Comparison of ENCODE assay signal across 30 mouse cellular contexts in genomic region chr10:128731992-128732391, GRCm38 (mm10). TPM values are rescaled to one million over a fixed set of nuclear protein-coding genes. Genes with fewer than 3 reads are reported as not detected.
DNase-seq lines count a peak whose midpoint lies in the region; ATAC-seq and TF ChIP-seq lines count a peak whose summit lies in the region.
"Had no signal": no experiment of that assay in that cellular context is flagged by ENCODE, and none has a peak within 500 bp of the region (broad histone marks: within the 10 kb centered on the region; RNA-seq: fewer than 3 reads in every experiment).

No protein-coding gene starts in this region.

- no peaks in the 10 kb centered on the region for H3K27me3 ChIP-seq in MEL (ENCODE audit: control insufficient read depth in 1 of 2, insufficient read depth in 2 of 2, low read length in 2 of 2)
- H3K27me3 ChIP-seq in intestine, embryonic 15.5 days (replicated peaks) = no peaks in the 10 kb centered on the region
- no peaks in the 10 kb centered on the region for H3K27me3 ChIP-seq in intestine, postnatal 0 days (replicated peaks; ENCODE audit: control insufficient read depth, insufficient read depth, low read length)
- H3K27me3 ChIP-seq in heart, embryonic 12.5 days (replicated peaks) = no peaks in the 10 kb centered on the region
- H3K27me3 ChIP-seq: CH12.LX; embryonic facial prominence, embryonic 13.5 days; embryonic facial prominence, embryonic 15.5 days; Patski had no signal

- H3K4me3 ChIP-seq in MEL (ENCODE audit: control insufficient read depth in 1 of 2, insufficient read depth in 1 of 2, low read depth in 2 of 2, low read length in 2 of 2) = no peak overlapping the region
- H3K4me3 ChIP-seq in intestine, embryonic 15.5 days (replicated peaks) = no peak overlapping the region
- no peak overlapping the region for H3K4me3 ChIP-seq in intestine, postnatal 0 days (ENCODE audit: low read depth, low read length)
- H3K4me3 ChIP-seq in heart, embryonic 12.5 days = no peak overlapping the region
- H3K4me3 ChIP-seq: embryonic facial prominence, embryonic 13.5 days; embryonic facial prominence, embryonic 15.5 days; erythroblast, embryonic 14.5 days; forebrain, embryonic 10.5 days; forebrain, embryonic 12.5 days had no signal

- DNase-seq in 3T3-L1 (ENCODE audit: low read depth, low spot score) = peak; percentile 43
- peak; percentile 31 for DNase-seq in MEL (ENCODE audit: low read depth, low spot score)
- DNase-seq in gastrocnemius, postnatal 36 days = no peak
- no peak for DNase-seq in cerebellum, adult 18-20 months
- no peak for DNase-seq in kidney, postnatal 14 days
- DNase-seq: adrenal gland, adult 8-10 months; adrenal gland, postnatal 14 days; adrenal gland, postnatal 36 days; B cell, adult 2 months; cerebellum, adult 11-12 months; cerebellum, adult 8-10 months; cerebellum, adult 9-11 months; cerebellum, postnatal 14 days; cerebellum, postnatal 36 days; embryo, embryonic 11 days had no signal

- H3K36me3 ChIP-seq in MEL (ENCODE audit: control insufficient read depth in 1 of 2, insufficient read depth in 2 of 2, low read length in 2 of 2) = peaks cover 0 to 2% of the 10 kb centered on the region in 2 experiments; a peak in 1 of 4 replicates
- no peaks in the 10 kb centered on the region for H3K36me3 ChIP-seq in intestine, embryonic 15.5 days
- H3K36me3 ChIP-seq in intestine, postnatal 0 days (ENCODE audit: control insufficient read depth, insufficient read depth) = peaks cover 23% of the 10 kb centered on the region; the same call in 1 of the 2 replicates
- peaks cover 9% of the 10 kb centered on the region; the same call in 1 of the 2 replicates for H3K36me3 ChIP-seq in heart, embryonic 12.5 days
- H3K36me3 ChIP-seq: forebrain, embryonic 12.5 days; G1E had no signal

- H3K79me2 ChIP-seq in MEL (ENCODE audit: control insufficient read depth, insufficient read depth, low read length, poor library complexity) = no peaks in the 10 kb centered on the region

- ATAC-seq in intestine, embryonic 15.5 days = peak; percentile 50; the same call in 1 of the 2 replicates
- ATAC-seq in intestine, postnatal 0 days = peak; percentile 44; the same call in 1 of the 2 replicates
- ATAC-seq in heart, embryonic 12.5 days (ENCODE audit: insufficient number of reproducible peaks, low FRiP score) = no peak
- ATAC-seq: activated CD4-positive, CD25-positive, alpha-beta regulatory T cell, adult 4 months; forebrain, embryonic 14.5 days; forebrain, embryonic 16.5 days; Patski had no signal

- H3K4me2 ChIP-seq in intestine, embryonic 15.5 days (replicated peaks) = no peak overlapping the region
- no peak overlapping the region for H3K4me2 ChIP-seq in intestine, postnatal 0 days (replicated peaks; ENCODE audit: low read depth)
- H3K4me2 ChIP-seq in heart, embryonic 12.5 days = no peak overlapping the region
- H3K4me2 ChIP-seq: embryonic facial prominence, embryonic 13.5 days; embryonic facial prominence, embryonic 15.5 days; forebrain, embryonic 12.5 days had no signal

- no peak for TF ChIP-seq RAD21 in MEL (IDR thresholded peaks at IDR 0.05; ENCODE audit: low read depth, low read length)

- no peak overlapping the region for H3K9ac ChIP-seq in MEL (ENCODE audit: control insufficient read depth, low read depth, low read length, poor library complexity, severe bottlenecking)
- no peak overlapping the region for H3K9ac ChIP-seq in intestine, embryonic 15.5 days
- no peak overlapping the region for H3K9ac ChIP-seq in intestine, postnatal 0 days (ENCODE audit: low read depth, low read length)
- no peak overlapping the region for H3K9ac ChIP-seq in heart, embryonic 12.5 days
- H3K9ac ChIP-seq: embryonic facial prominence, embryonic 13.5 days; embryonic facial prominence, embryonic 15.5 days; forebrain, embryonic 12.5 days had no signal

- no peak for TF ChIP-seq POLR2A in MEL (IDR thresholded peaks at IDR 0.05; ENCODE audit: control insufficient read depth in 1 of 2, insufficient read depth in 1 of 2, low read depth in 1 of 2, low read length in 2 of 2, poor library complexity in 1 of 2)

- H3K9me3 ChIP-seq in MEL (replicated peaks; ENCODE audit: insufficient read depth, low read length) = no peaks in the 10 kb centered on the region
- no peaks in the 10 kb centered on the region for H3K9me3 ChIP-seq in intestine, embryonic 15.5 days
- H3K9me3 ChIP-seq in intestine, postnatal 0 days (ENCODE audit: control insufficient read depth) = no peaks in the 10 kb centered on the region
- peaks cover 4% of the 10 kb centered on the region; the same call in 1 of the 2 replicates for H3K9me3 ChIP-seq in heart, embryonic 12.5 days (replicated peaks)
- H3K9me3 ChIP-seq: embryonic facial prominence, embryonic 13.5 days; embryonic facial prominence, embryonic 15.5 days; forebrain, embryonic 12.5 days had no signal

- intact Hi-C loops in gastrocnemius, postnatal 36 days (cut with DNase I) = loop anchor here (2.0 kb wide), 1 partner anchor 163 kb away; no protein-coding TSS in a partner anchor

- TF ChIP-seq CTCF in MEL (IDR thresholded peaks at IDR 0.05 in 2 of 3, conservative IDR thresholded peaks at IDR 0.05 in 1 of 3; ENCODE audit: control insufficient read depth in 1 of 3, insufficient read depth in 1 of 3, low read depth in 2 of 3, low read length in 3 of 3, poor library complexity in 1 of 3, severe bottlenecking in 1 of 3) = no peak
- TF ChIP-seq CTCF in intestine, postnatal 0 days (IDR thresholded peaks at IDR 0.05; ENCODE audit: low read depth) = no peak

- H3K27ac ChIP-seq in MEL (ENCODE audit: control insufficient read depth, low read depth, low read length) = no peak overlapping the region
- no peak overlapping the region for H3K27ac ChIP-seq in intestine, embryonic 15.5 days
- H3K27ac ChIP-seq in intestine, postnatal 0 days (ENCODE audit: low read depth, low read length) = no peak overlapping the region
- no peak overlapping the region for H3K27ac ChIP-seq in heart, embryonic 12.5 days (ENCODE audit: poor library complexity, severe bottlenecking)
- H3K27ac ChIP-seq: embryonic facial prominence, embryonic 13.5 days; embryonic facial prominence, embryonic 15.5 days; forebrain, embryonic 10.5 days; forebrain, embryonic 12.5 days had no signal

- no peaks in the 10 kb centered on the region for H3K4me1 ChIP-seq in MEL (ENCODE audit: control insufficient read depth in 1 of 2, insufficient read depth in 2 of 2, low read length in 2 of 2)
- no peaks in the 10 kb centered on the region; the same call in 1 of the 2 replicates for H3K4me1 ChIP-seq in intestine, embryonic 15.5 days (replicated peaks)
- no peaks in the 10 kb centered on the region for H3K4me1 ChIP-seq in intestine, postnatal 0 days (replicated peaks; ENCODE audit: control insufficient read depth, insufficient read depth, low read length)
- no peaks in the 10 kb centered on the region for H3K4me1 ChIP-seq in heart, embryonic 12.5 days (replicated peaks)
- H3K4me1 ChIP-seq: forebrain, embryonic 12.5 days had no signal

- no peak for TF ChIP-seq EP300 in MEL (IDR thresholded peaks at IDR 0.05; ENCODE audit: low read depth in 1 of 2, low read length in 2 of 2)

RNA-seq across cellular contexts. Expression of gene Dgka, which starts 12.7 kb away (rescaled TPM):
- total RNA-seq in MEL (2012; rRNA removed) = 0.69 and 1.0 TPM in 2 replicates
- polyA plus RNA-seq in MEL (2012; ENCODE audit: insufficient read depth in 1 of 2, insufficient read length in 2 of 2, low read depth in 1 of 2, low replicate concordance in 2 of 2, missing spikeins in 1 of 2) = 1 to 10 TPM in 1 of 2 experiments, not detected in 1; 3.5 TPM
- polyA plus RNA-seq in intestine, embryonic 15.5 days (2015; fragmentation: Nextera tagmentation; extraction: Ambion mirVana) = 7.1 and 7.4 TPM in 2 replicates
- 7.1 and 8.2 TPM in 2 replicates for polyA plus RNA-seq in intestine, postnatal 0 days (2015; fragmentation: Nextera tagmentation; extraction: Ambion mirVana)
- 1 to 10 TPM; 7.7 to 9.8 TPM for total RNA-seq in gastrocnemius, postnatal 36 days (2021)
- polyA plus RNA-seq in heart, embryonic 12.5 days (2016; fragmentation: Nextera tagmentation; extraction: Ambion mirVana) = 4.4 TPM in 2 replicates

RNA-seq across cellular contexts. Expression of gene Pym1, which starts 15.7 kb away (rescaled TPM):
- 64.2 and 77.4 TPM in 2 replicates for total RNA-seq in MEL (2012; rRNA removed)
- polyA plus RNA-seq in MEL (2012; ENCODE audit: insufficient read depth in 1 of 2, insufficient read length in 2 of 2, low read depth in 1 of 2, low replicate concordance in 2 of 2, missing spikeins in 1 of 2) = 100 to 1,000 TPM in 1 of 2 experiments, not detected in 1; 107 TPM
- polyA plus RNA-seq in intestine, embryonic 15.5 days (2015; fragmentation: Nextera tagmentation; extraction: Ambion mirVana) = 32.9 and 34.1 TPM in 2 replicates
- 22.3 and 22.7 TPM in 2 replicates for polyA plus RNA-seq in intestine, postnatal 0 days (2015; fragmentation: Nextera tagmentation; extraction: Ambion mirVana)
- 10 to 100 TPM in 1 of 2 experiments, 1 to 10 TPM in 1; 8.8 to 11.7 TPM for total RNA-seq in gastrocnemius, postnatal 36 days (2021)
- polyA plus RNA-seq in heart, embryonic 12.5 days (2016; fragmentation: Nextera tagmentation; extraction: Ambion mirVana) = 23.1 and 24.0 TPM in 2 replicates

RNA-seq across cellular contexts. Expression of gene Cdk2, which starts 27.2 kb away (rescaled TPM):
- total RNA-seq in MEL (2012; rRNA removed) = 34.2 and 40.5 TPM in 2 replicates
- polyA plus RNA-seq in MEL (2012; ENCODE audit: insufficient read depth in 1 of 2, insufficient read length in 2 of 2, low read depth in 1 of 2, low replicate concordance in 2 of 2, missing spikeins in 1 of 2) = 10 to 100 TPM in 1 of 2 experiments, not detected in 1; 72.4 TPM
- polyA plus RNA-seq in intestine, embryonic 15.5 days (2015; fragmentation: Nextera tagmentation; extraction: Ambion mirVana) = 72.7 and 80.9 TPM in 2 replicates
- 23.3 and 24.1 TPM in 2 replicates for polyA plus RNA-seq in intestine, postnatal 0 days (2015; fragmentation: Nextera tagmentation; extraction: Ambion mirVana)
- 1 to 10 TPM; 4.6 to 5.5 TPM for total RNA-seq in gastrocnemius, postnatal 36 days (2021)
- 106 and 109 TPM in 2 replicates for polyA plus RNA-seq in heart, embryonic 12.5 days (2016; fragmentation: Nextera tagmentation; extraction: Ambion mirVana)

RNA-seq across cellular contexts. Expression of gene Pmel, which starts 28.0 kb away (rescaled TPM):
- 0.13 and 0.15 TPM in 2 replicates for total RNA-seq in MEL (2012; rRNA removed)
- polyA plus RNA-seq in MEL (2012; ENCODE audit: insufficient read depth in 1 of 2, insufficient read length in 2 of 2, low read depth in 1 of 2, low replicate concordance in 2 of 2, missing spikeins in 1 of 2) = under 1 TPM in 1 of 2 experiments, not detected in 1; 0.45 TPM
- polyA plus RNA-seq in intestine, embryonic 15.5 days (2015; fragmentation: Nextera tagmentation; extraction: Ambion mirVana) = 1.0 and 1.1 TPM in 2 replicates
- 0.55 and 0.86 TPM in 2 replicates for polyA plus RNA-seq in intestine, postnatal 0 days (2015; fragmentation: Nextera tagmentation; extraction: Ambion mirVana)
- under 1 TPM in 1 of 2 experiments, not detected in 1; 0.22 TPM for total RNA-seq in gastrocnemius, postnatal 36 days (2021)
- polyA plus RNA-seq in heart, embryonic 12.5 days (2016; fragmentation: Nextera tagmentation; extraction: Ambion mirVana) = 0.99 and 1.0 TPM in 2 replicates
- total RNA-seq: common myeloid progenitor, adult 5-6 weeks had no signal
- polyA plus RNA-seq: erythroblast, embryonic 14.5 days had no signal

RNA-seq across cellular contexts. Expression of gene Rab5b, which starts 35.9 kb away (rescaled TPM):
- 16.2 and 18.7 TPM in 2 replicates for total RNA-seq in MEL (2012; rRNA removed)
- 10 to 100 TPM; 23.3 to 45.7 TPM for polyA plus RNA-seq in MEL (2012; ENCODE audit: insufficient read depth in 1 of 2, insufficient read length in 2 of 2, low read depth in 1 of 2, low replicate concordance in 2 of 2, missing spikeins in 1 of 2)
- 59.0 and 60.5 TPM in 2 replicates for polyA plus RNA-seq in intestine, embryonic 15.5 days (2015; fragmentation: Nextera tagmentation; extraction: Ambion mirVana)
- 35.9 and 37.8 TPM in 2 replicates for polyA plus RNA-seq in intestine, postnatal 0 days (2015; fragmentation: Nextera tagmentation; extraction: Ambion mirVana)
- total RNA-seq in gastrocnemius, postnatal 36 days (2021) = 10 to 100 TPM; 80.4 to 90.1 TPM
- 71.3 and 72.9 TPM in 2 replicates for polyA plus RNA-seq in heart, embryonic 12.5 days (2016; fragmentation: Nextera tagmentation; extraction: Ambion mirVana)

Comparison
In these comparisons a context has a peak if more than half of its experiments do, and no peak if none do; other contexts are left out.
1. DNase-seq: peak in 3T3-L1 (single experiment) and MEL (single experiment); none in gastrocnemius, postnatal 36 days (0 of 2), cerebellum, adult 18-20 months (0 of 2) and kidney, postnatal 14 days (single experiment).